Mouse (Mus musculus) liver, embryonic 14.5 days (tissue): ENCODE measurements at regions not wholly inside any gene's neighbourhood (a gene's known extent, or its start where the extent isn't known, plus 50 kb on each side); places are given as distances from the start of the nearest gene placed in this dataset.

Source experiments
- CTCF ChIP-seq: IDR thresholded peaks from 2 replicates; pipeline ENCODE4 v1.5.1; 2016; ENCODE audit warnings: antibody characterized with exemption, low read depth, control low read depth
- EP300 ChIP-seq: IDR thresholded peaks from 2 replicates; pipeline ENCODE4 v1.6.1; 2016; ENCODE audit warnings: antibody characterized with exemption, low read depth

DNA sequence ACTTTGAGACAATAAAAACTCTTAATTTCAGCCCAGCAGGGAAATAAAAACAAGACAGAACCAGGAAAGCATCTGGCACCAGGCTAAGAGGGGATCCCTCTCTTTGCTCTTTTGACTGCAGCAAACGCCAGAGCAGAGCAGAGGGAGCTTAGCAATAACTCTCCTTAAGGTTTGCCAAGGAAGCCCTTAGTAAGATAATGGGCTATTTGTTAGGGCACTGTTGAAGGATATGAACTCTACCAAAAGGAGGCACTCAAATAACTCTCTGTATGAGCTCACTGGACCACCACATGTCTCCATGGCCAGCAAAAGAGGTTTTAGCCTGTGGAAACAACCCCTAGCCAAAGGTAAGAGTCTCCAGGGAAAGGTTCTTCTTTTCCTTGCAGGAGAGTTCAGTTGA is 315.3 kb upstream of the Mpdz start:
- TF ChIP-seq CTCF (no peak), EP300 (no peak)
